Mouse (Mus musculus): ENCODE data around the gene Draxin. TPM values are rescaled to one million over a fixed set of nuclear protein-coding genes. Genes with fewer than 3 reads are reported as not detected.
"Not testable (repeated sequence)": the region's sequence is repeated elsewhere in the genome, so short reads cannot be mapped to it uniquely, and the experiment has no call there.

Draxin gene
- polyA plus RNA-seq (2012): 0.01 TPM in 1 of 2 replicates, not detected in the other

- Histone ChIP-seq H3K4me3 (replicated peaks) (no peak within 1 kb of the TSS), H3K4me1 (ENCODE audit: control insufficient read depth) (peaks cover 3% of the 10 kb centered on the region), H3K36me3 (ENCODE audit: control insufficient read depth) (no peaks in the 10 kb centered on the region), H3K9me3 (ENCODE audit: control insufficient read depth, low read length) (no peaks in the 10 kb centered on the region), H3K27me3 (ENCODE audit: control insufficient read depth) (peaks cover 65% of the 10 kb centered on the region)
- TF ChIP-seq TAL1 (IDR thresholded peaks at IDR 0.05; ENCODE audit: low read length): no peak
- TF ChIP-seq GATA1 (IDR thresholded peaks at IDR 0.05; ENCODE audit: low read length): no peak
Measured at GRCm38 (mm10) chr4:148130561-148131413, at the start of gene Draxin. Draxin (minus strand) TSS chr4:148130698.

- no peak for TF ChIP-seq TAL1 (IDR thresholded peaks at IDR 0.05; ENCODE audit: low read length)
- TF ChIP-seq GATA1 (IDR thresholded peaks at IDR 0.05; ENCODE audit: low read length): no peak
- H3K36me3 ChIP-seq (ENCODE audit: control insufficient read depth): no peaks in the 10 kb centered on the region
- no peak overlapping the region for H3K4me3 ChIP-seq (replicated peaks)
- H3K27me3 ChIP-seq (ENCODE audit: control insufficient read depth): peaks cover 51% of the 10 kb centered on the region
- no peaks in the 10 kb centered on the region for H3K4me1 ChIP-seq (ENCODE audit: control insufficient read depth)
- H3K9me3 ChIP-seq (ENCODE audit: control insufficient read depth, low read length): no peaks in the 10 kb centered on the region
Measured at GRCm38 (mm10) chr4:148177716-148178115, 47.2 kb upstream of the Draxin start.

- H3K4me1 ChIP-seq (ENCODE audit: control insufficient read depth); H3K4me3 ChIP-seq (replicated peaks); H3K36me3 ChIP-seq (ENCODE audit: control insufficient read depth); H3K9me3 ChIP-seq (ENCODE audit: control insufficient read depth, low read length): not testable (repeated sequence)
- H3K27me3 ChIP-seq (ENCODE audit: control insufficient read depth): peaks cover 61% of the 10 kb centered on the region
Measured at GRCm38 (mm10) chr4:148176603-148177002, 46.1 kb upstream of the Draxin start.

GRCm38 (mm10) chr4:148174495-148174862, 44.0 kb upstream of the Draxin start:
- TF ChIP-seq TAL1 (IDR thresholded peaks at IDR 0.05; ENCODE audit: low read length) (no peak), GATA1 (IDR thresholded peaks at IDR 0.05; ENCODE audit: low read length) (no peak)
- no peaks in the 10 kb centered on the region for H3K36me3 ChIP-seq (ENCODE audit: control insufficient read depth)
- no peaks in the 10 kb centered on the region for H3K4me1 ChIP-seq (ENCODE audit: control insufficient read depth)

GRCm38 (mm10) chr4:148173811-148174494, 43.5 kb upstream of the Draxin start:
- Histone ChIP-seq H3K4me3 (replicated peaks) (no peak overlapping the region), H3K27me3 (ENCODE audit: control insufficient read depth) (peaks cover 81% of the 10 kb centered on the region), H3K4me1 (ENCODE audit: control insufficient read depth) (no peaks in the 10 kb centered on the region), H3K36me3 (ENCODE audit: control insufficient read depth) (no peaks in the 10 kb centered on the region), H3K9me3 (ENCODE audit: control insufficient read depth, low read length) (no peaks in the 10 kb centered on the region)
- TF ChIP-seq GATA1 (IDR thresholded peaks at IDR 0.05; ENCODE audit: low read length): no peak
- TF ChIP-seq TAL1 (IDR thresholded peaks at IDR 0.05; ENCODE audit: low read length): no peak

More at GRCm38 (mm10) chr4:148174495-148174862, 44.0 kb upstream of the Draxin start:
- Histone ChIP-seq H3K9me3 (ENCODE audit: control insufficient read depth, low read length) (no peaks in the 10 kb centered on the region), H3K4me3 (replicated peaks) (no peak overlapping the region), H3K27me3 (ENCODE audit: control insufficient read depth) (peaks cover 78% of the 10 kb centered on the region)

- Histone ChIP-seq H3K36me3 (ENCODE audit: control insufficient read depth) (no peaks in the 10 kb centered on the region), H3K4me3 (replicated peaks) (no peak overlapping the region), H3K27me3 (ENCODE audit: control insufficient read depth) (peaks cover 77% of the 10 kb centered on the region), H3K4me1 (ENCODE audit: control insufficient read depth) (no peaks in the 10 kb centered on the region), H3K9me3 (ENCODE audit: control insufficient read depth, low read length) (no peaks in the 10 kb centered on the region)
- TF ChIP-seq GATA1 (IDR thresholded peaks at IDR 0.05; ENCODE audit: low read length) (no peak), TAL1 (IDR thresholded peaks at IDR 0.05; ENCODE audit: low read length) (no peak)
Measured at GRCm38 (mm10) chr4:148171261-148171660, 40.8 kb upstream of the Draxin start.

- TF ChIP-seq GATA1 (IDR thresholded peaks at IDR 0.05; ENCODE audit: low read length): no peak
- TF ChIP-seq TAL1 (IDR thresholded peaks at IDR 0.05; ENCODE audit: low read length): no peak
- H3K27me3 ChIP-seq (ENCODE audit: control insufficient read depth): peaks cover 77% of the 10 kb centered on the region
- no peaks in the 10 kb centered on the region for H3K36me3 ChIP-seq (ENCODE audit: control insufficient read depth)
- H3K9me3 ChIP-seq (ENCODE audit: control insufficient read depth, low read length): no peaks in the 10 kb centered on the region
- no peaks in the 10 kb centered on the region for H3K4me1 ChIP-seq (ENCODE audit: control insufficient read depth)
- no peak overlapping the region for H3K4me3 ChIP-seq (replicated peaks)
Measured at GRCm38 (mm10) chr4:148170842-148171241, 40.3 kb upstream of the Draxin start.

- no peaks in the 10 kb centered on the region for H3K4me1 ChIP-seq (ENCODE audit: control insufficient read depth)
- peaks cover under 1% of the 10 kb centered on the region; the same call in 1 of the 2 replicates for H3K9me3 ChIP-seq (ENCODE audit: control insufficient read depth, low read length)
- H3K27me3 ChIP-seq (ENCODE audit: control insufficient read depth): peaks cover 77% of the 10 kb centered on the region
- TF ChIP-seq TAL1 (IDR thresholded peaks at IDR 0.05; ENCODE audit: low read length) (no peak), GATA1 (IDR thresholded peaks at IDR 0.05; ENCODE audit: low read length) (no peak)
- no peak overlapping the region for H3K4me3 ChIP-seq (replicated peaks)
- no peaks in the 10 kb centered on the region for H3K36me3 ChIP-seq (ENCODE audit: control insufficient read depth)
Measured at GRCm38 (mm10) chr4:148169586-148169985, 39.1 kb upstream of the Draxin start.

- no peak overlapping the region for H3K4me3 ChIP-seq (replicated peaks)
- no peaks in the 10 kb centered on the region for H3K36me3 ChIP-seq (ENCODE audit: control insufficient read depth)
- peaks cover 2% of the 10 kb centered on the region; the same call in 1 of the 2 replicates for H3K4me1 ChIP-seq (ENCODE audit: control insufficient read depth)
- no peak for TF ChIP-seq TAL1 (IDR thresholded peaks at IDR 0.05; ENCODE audit: low read length)
- TF ChIP-seq GATA1 (IDR thresholded peaks at IDR 0.05; ENCODE audit: low read length): no peak
- H3K9me3 ChIP-seq (ENCODE audit: control insufficient read depth, low read length): peaks cover 4% of the 10 kb centered on the region; the same call in 1 of the 2 replicates
- peaks cover 77% of the 10 kb centered on the region for H3K27me3 ChIP-seq (ENCODE audit: control insufficient read depth)
Measured at GRCm38 (mm10) chr4:148168287-148168686, 37.8 kb upstream of the Draxin start.
